Mouse (Mus musculus): ENCODE data around the gene Krtap4-1. TPM values are rescaled to one million over a fixed set of nuclear protein-coding genes. Genes with fewer than 3 reads are reported as not detected.

Gene Krtap4-1
- total and polyA plus RNA-seq, 3 experiments: not detected

GRCm38 (mm10) chr11:99581564-99581963 is 46.5 kb downstream of the Krtap4-1 start:
- Histone ChIP-seq H3K79me2 (ENCODE audit: control insufficient read depth, insufficient read depth, low read length, poor library complexity) (no peaks in the 10 kb centered on the region), H3K27ac (ENCODE audit: control insufficient read depth, low read depth, low read length) (no peak overlapping the region), H3K9ac (ENCODE audit: control insufficient read depth, low read depth, low read length, poor library complexity, severe bottlenecking) (no peak overlapping the region), H3K9me3 (replicated peaks; ENCODE audit: insufficient read depth, low read length) (no peaks in the 10 kb centered on the region), H3K4me1 (ENCODE audit: control insufficient read depth in 1 of 2, insufficient read depth in 2 of 2, low read length in 2 of 2) (no peaks in the 10 kb centered on the region), H3K4me3 (ENCODE audit: control insufficient read depth in 1 of 2, insufficient read depth in 1 of 2, low read depth in 2 of 2, low read length in 2 of 2) (no peak overlapping the region), H3K27me3 (ENCODE audit: control insufficient read depth in 1 of 2, insufficient read depth in 2 of 2, low read length in 2 of 2) (no peaks in the 10 kb centered on the region), H3K36me3 (ENCODE audit: control insufficient read depth in 1 of 2, insufficient read depth in 2 of 2, low read length in 2 of 2) (no peaks in the 10 kb centered on the region)
- TF ChIP-seq TCF12 (IDR thresholded peaks at IDR 0.05; ENCODE audit: low read depth, low read length) (no peak), CTCF (IDR thresholded peaks at IDR 0.05 in 2 of 3, conservative IDR thresholded peaks at IDR 0.05 in 1 of 3; ENCODE audit: control insufficient read depth in 1 of 3, insufficient read depth in 1 of 3, low read depth in 2 of 3, low read length in 3 of 3, poor library complexity in 1 of 3, severe bottlenecking in 1 of 3) (no peak), E2F4 (IDR thresholded peaks at IDR 0.05; ENCODE audit: borderline replicate concordance, low read depth, low read length) (no peak), KAT2A (conservative IDR thresholded peaks at IDR 0.05; ENCODE audit: low read depth, low read length) (no peak), ZMIZ1 (IDR thresholded peaks at IDR 0.05; ENCODE audit: low read depth, low read length) (no peak), TBP (IDR thresholded peaks at IDR 0.05; ENCODE audit: low read depth, low read length) (no peak), GABPA (IDR thresholded peaks at IDR 0.05; ENCODE audit: low read depth, low read length) (no peak), RCOR1 (IDR thresholded peaks at IDR 0.05; ENCODE audit: low read depth, low read length) (no peak), GATA1 (IDR thresholded peaks at IDR 0.05; ENCODE audit: low read depth, low read length) (no peak), NELFE (IDR thresholded peaks at IDR 0.05; ENCODE audit: low read depth, low read length) (no peak), ZC3H11A (IDR thresholded peaks at IDR 0.05; ENCODE audit: low read depth, low read length) (no peak), HCFC1 (IDR thresholded peaks at IDR 0.05; ENCODE audit: low read depth, low read length) (no peak), POLR2A (IDR thresholded peaks at IDR 0.05; ENCODE audit: control insufficient read depth in 1 of 2, insufficient read depth in 1 of 2, low read depth in 1 of 2, low read length in 2 of 2, poor library complexity in 1 of 2) (no peak), NRF1 (IDR thresholded peaks at IDR 0.05; ENCODE audit: insufficient read depth, low read depth, low read length, poor library complexity, severe bottlenecking) (no peak), USF2 (IDR thresholded peaks at IDR 0.05; ENCODE audit: borderline replicate concordance in 1 of 2, insufficient read depth in 1 of 2, low read depth in 1 of 2, low read length in 2 of 2) (no peak), MAFK (IDR thresholded peaks at IDR 0.05; ENCODE audit: borderline replicate concordance, low read depth, low read length) (no peak), ELF1 (IDR thresholded peaks at IDR 0.05; ENCODE audit: low read depth, low read length) (no peak), MXI1 (IDR thresholded peaks at IDR 0.05; ENCODE audit: low read depth, low read length) (no peak)
- DNase-seq (ENCODE audit: low read depth, low spot score): no peak

DNA sequence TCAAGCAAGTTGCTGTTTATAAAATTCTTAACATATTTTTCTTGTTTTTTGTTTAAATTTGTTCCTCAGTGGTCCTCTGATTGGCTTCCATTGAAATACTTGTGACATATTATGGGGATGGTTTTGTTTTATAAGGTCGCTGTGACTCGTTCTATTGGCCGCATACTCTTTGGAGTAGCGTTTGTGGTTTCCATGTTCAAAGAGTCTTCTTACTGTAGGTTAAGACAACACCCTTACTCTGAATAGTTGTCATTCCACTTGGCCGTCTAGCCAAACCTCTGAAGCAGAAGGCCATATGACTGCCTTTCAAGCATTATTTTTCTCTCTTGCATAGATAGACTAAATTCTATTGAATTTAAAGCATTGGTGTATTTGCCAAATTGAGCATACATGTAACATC is 47.0 kb downstream of the Krtap4-1 start:
- no peaks in the 10 kb centered on the region for H3K79me2 ChIP-seq (ENCODE audit: control insufficient read depth, insufficient read depth, low read length, poor library complexity)
- no peaks in the 10 kb centered on the region for H3K36me3 ChIP-seq (ENCODE audit: control insufficient read depth in 1 of 2, insufficient read depth in 2 of 2, low read length in 2 of 2)
- no peak for DNase-seq (ENCODE audit: low read depth, low spot score)
- H3K27me3 ChIP-seq (ENCODE audit: control insufficient read depth in 1 of 2, insufficient read depth in 2 of 2, low read length in 2 of 2): no peaks in the 10 kb centered on the region
- H3K4me3 ChIP-seq (ENCODE audit: control insufficient read depth in 1 of 2, insufficient read depth in 1 of 2, low read depth in 2 of 2, low read length in 2 of 2): no peak overlapping the region
- no peak for TF ChIP-seq MAZ (IDR thresholded peaks at IDR 0.05; ENCODE audit: low read depth, low read length)
- no peak for TF ChIP-seq GATA1 (IDR thresholded peaks at IDR 0.05; ENCODE audit: low read depth, low read length)
- TF ChIP-seq ELF1 (IDR thresholded peaks at IDR 0.05; ENCODE audit: low read depth, low read length): no peak
- no peak for TF ChIP-seq JUND (IDR thresholded peaks at IDR 0.05; ENCODE audit: low read depth, low read length)
- no peak overlapping the region for H3K9ac ChIP-seq (ENCODE audit: control insufficient read depth, low read depth, low read length, poor library complexity, severe bottlenecking)
- no peaks in the 10 kb centered on the region for H3K4me1 ChIP-seq (ENCODE audit: control insufficient read depth in 1 of 2, insufficient read depth in 2 of 2, low read length in 2 of 2)
- no peaks in the 10 kb centered on the region for H3K9me3 ChIP-seq (replicated peaks; ENCODE audit: insufficient read depth, low read length)
- H3K27ac ChIP-seq (ENCODE audit: control insufficient read depth, low read depth, low read length): no peak overlapping the region

Data from MEL (cell line).